Mouse (Mus musculus) E14TG2a.4 (cell line): Measurements from ENCODE around the gene Zfp36l2.

Experiments used
- CTCF ChIP-seq: conservative IDR thresholded peaks from 2 replicates; pipeline ENCODE4 v1.5.1; 2014; ENCODE audit warnings: low read length
- NANOG ChIP-seq: IDR thresholded peaks from 2 replicates; pipeline ENCODE4 v1.6.1; 2014; ENCODE audit warnings: borderline replicate concordance, low read length, mixed read lengths

DNA sequence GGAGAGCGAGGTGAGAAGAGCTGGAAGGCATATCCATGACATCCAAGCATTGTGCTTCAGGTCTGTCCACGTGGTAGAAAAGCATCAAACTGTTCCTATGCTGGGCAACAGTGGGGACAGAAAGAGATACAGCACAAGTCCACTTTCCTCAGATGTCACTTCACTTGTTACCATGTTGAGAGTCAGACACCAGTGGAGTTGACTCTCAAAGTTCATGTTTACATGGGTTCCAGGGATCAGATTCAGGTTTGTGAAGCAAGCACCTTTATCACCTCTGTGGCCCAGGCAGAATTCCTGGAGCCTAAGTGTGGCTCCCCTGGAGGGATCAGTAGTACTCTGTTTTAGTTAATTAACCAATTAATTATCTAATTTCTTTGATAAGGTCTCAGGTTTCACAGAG, 46.0 kb upstream of the Zfp36l2 start:
- no peak for TF ChIP-seq CTCF
- TF ChIP-seq NANOG = no peak
